13 mouse cellular contexts compared by ENCODE assay signal in the genomic region with DNA sequence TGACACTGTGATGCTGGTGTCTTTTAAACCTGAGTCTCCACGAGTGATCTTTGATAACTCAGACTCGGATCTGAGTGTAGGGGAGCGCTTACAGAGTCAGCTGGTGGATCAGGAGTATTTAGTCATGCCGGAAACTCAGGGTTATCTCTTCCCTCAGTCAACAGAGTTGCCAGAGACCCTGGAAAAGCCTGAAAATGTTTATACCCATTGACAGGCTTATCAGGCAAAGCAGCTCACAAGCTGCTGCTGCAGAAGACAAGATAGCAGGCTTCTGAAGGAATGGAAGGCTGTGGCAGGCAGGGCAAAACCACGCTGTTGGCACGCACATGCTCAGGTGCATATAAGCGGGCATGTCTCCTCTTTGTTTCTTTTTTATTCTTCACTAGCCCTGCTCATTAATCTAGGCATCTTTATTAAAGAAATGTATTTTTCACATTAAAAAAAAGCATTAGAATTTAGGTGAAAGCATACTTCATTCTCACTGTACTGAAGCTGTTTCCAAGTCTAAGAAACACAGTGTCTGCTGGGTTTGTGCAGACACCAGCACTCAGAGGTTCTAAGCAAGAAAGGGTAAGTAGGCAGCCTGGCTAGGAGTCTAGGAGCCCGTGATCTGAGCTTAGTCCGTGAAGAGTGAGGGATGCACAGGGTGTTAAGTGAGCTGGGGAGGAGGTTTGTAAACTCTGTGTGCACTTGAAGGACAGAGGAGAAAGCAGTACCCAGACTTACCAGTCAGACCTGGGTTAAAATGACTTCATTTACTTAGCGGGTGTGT. TPM values are rescaled to one million over a fixed set of nuclear protein-coding genes. Genes with fewer than 3 reads are reported as not detected.
DNase-seq lines count a peak whose midpoint lies in the region; ATAC-seq and TF ChIP-seq lines count a peak whose summit lies in the region.
"Had no signal": no experiment of that assay in that cellular context is flagged by ENCODE, and none has a peak within 500 bp of the region (broad histone marks: within the 10 kb centered on the region; RNA-seq: fewer than 3 reads in every experiment).

No protein-coding gene starts in this region.

- DNase-seq in heart, adult 11 months, result no peak
- peak; percentile 41 for DNase-seq in G1E (ENCODE audit: low spot score)
- DNase-seq in layer of hippocampus, postnatal 14 days (ENCODE audit: low spot score in 2 of 2), result no peak
- DNase-seq in embryo, embryonic 9.5 days (ENCODE audit: extremely low spot score), result no peak
- no peak for DNase-seq in cerebellum, postnatal 10 days
- DNase-seq: gastrocnemius, postnatal 14 days; thymus, postnatal 14 days had no signal

- H3K9ac ChIP-seq in heart, embryonic 13.5 days, result no peak overlapping the region
- H3K9ac ChIP-seq: forebrain, embryonic 12.5 days; midbrain, embryonic 15.5 days had no signal

- no peaks in the 10 kb centered on the region for H3K36me3 ChIP-seq in heart, embryonic 13.5 days
- no peaks in the 10 kb centered on the region for H3K36me3 ChIP-seq in G1E (replicated peaks)
- H3K36me3 ChIP-seq: forebrain, embryonic 12.5 days; midbrain, embryonic 15.5 days had no signal

- H3K4me3 ChIP-seq in heart, embryonic 13.5 days, result peak overlapping the region; percentile 0; the same call in 1 of the 2 replicates
- peak overlapping the region; percentile 55; the same call in 1 of the 2 replicates for H3K4me3 ChIP-seq in G1E (ENCODE audit: low read depth, low read length)
- H3K4me3 ChIP-seq: forebrain, embryonic 12.5 days; midbrain, embryonic 15.5 days had no signal

- H3K27ac ChIP-seq in heart, embryonic 13.5 days (replicated peaks), result peak overlapping the region; percentile 76
- H3K27ac ChIP-seq: forebrain, embryonic 12.5 days; midbrain, embryonic 15.5 days had no signal

- peak; percentile 55 for ATAC-seq in heart, embryonic 13.5 days (ENCODE audit: extremely low read depth, insufficient number of reproducible peaks, low FRiP score, low TSS enrichment)
- peak; percentile 92 for ATAC-seq in G1E (ENCODE audit: extremely low read depth, insufficient number of reproducible peaks, low FRiP score, poor library complexity, severe bottlenecking)
- ATAC-seq in erythroid progenitor cell, adult 5-6 weeks (replicated peaks; ENCODE audit: low FRiP score, poor library complexity, severe bottlenecking), result peak; percentile 91
- peak; percentile 94 for ATAC-seq in megakaryocyte-erythroid progenitor cell, adult 5-6 weeks (replicated peaks; ENCODE audit: low FRiP score, low TSS enrichment, poor library complexity, severe bottlenecking)
- ATAC-seq: inflammation-experienced regulatory T-cells, adult 6 months; midbrain, embryonic 15.5 days had no signal

- peak overlapping the region; percentile 55 for H3K4me2 ChIP-seq in heart, embryonic 13.5 days
- H3K4me2 ChIP-seq: forebrain, embryonic 12.5 days; midbrain, embryonic 15.5 days had no signal

- H3K4me1 ChIP-seq in heart, embryonic 13.5 days, result peaks cover 42% of the 10 kb centered on the region
- H3K4me1 ChIP-seq in G1E (ENCODE audit: insufficient read depth, low read depth, low read length), result peaks cover 22% of the 10 kb centered on the region
- H3K4me1 ChIP-seq: forebrain, embryonic 12.5 days had no signal

- H3K9me3 ChIP-seq in heart, embryonic 13.5 days, result no peaks in the 10 kb centered on the region
- 0 out of 2 replicates have a peak, but pooled peaks cover 3% of the 10 kb centered on the region for H3K9me3 ChIP-seq in G1E (replicated peaks)
- H3K9me3 ChIP-seq: forebrain, embryonic 12.5 days; midbrain, embryonic 15.5 days had no signal

- 18% methylated on average over 10 of the region's 10 CpGs for WGBS in heart, embryonic 13.5 days

- H3K27me3 ChIP-seq in heart, embryonic 13.5 days (replicated peaks), result no peaks in the 10 kb centered on the region
- H3K27me3 ChIP-seq in G1E (ENCODE audit: insufficient read depth, low read length), result no peaks in the 10 kb centered on the region
- H3K27me3 ChIP-seq: forebrain, embryonic 12.5 days; midbrain, embryonic 15.5 days had no signal

- TF ChIP-seq CTCF in G1E (IDR thresholded peaks at IDR 0.05; ENCODE audit: low read depth, low read length), result no peak

RNA-seq across cellular contexts. Expression of a gene that starts 39.4 kb away (rescaled TPM):
- polyA plus RNA-seq in heart, embryonic 13.5 days (2015; fragmentation: Nextera tagmentation; extraction: Ambion mirVana), result 29.3 and 37.8 TPM in 2 replicates
- 36.5 and 75.4 TPM in 2 replicates for total RNA-seq in G1E (2014; fragmentation: Nextera tagmentation)
- total RNA-seq in G1E (2017), result 39.2 and 43.2 TPM in 2 replicates
- 1.0 and 2.0 TPM in 2 replicates for polyA plus RNA-seq in G1E (2012)
- total RNA-seq in erythroid progenitor cell, adult 5-6 weeks (2015; ENCODE audit: low replicate concordance), result 183 and 280 TPM in 2 replicates
- 256 and 270 TPM in 2 replicates for total RNA-seq in erythroid progenitor cell, adult 5-6 weeks (2017; ENCODE audit: low replicate concordance)
- total RNA-seq in megakaryocyte-erythroid progenitor cell, adult 5-6 weeks (2014; fragmentation: Nextera tagmentation), result 32.7 and 48.7 TPM in 2 replicates
- 78.0 and 82.5 TPM in 2 replicates for total RNA-seq in megakaryocyte-erythroid progenitor cell, adult 5-6 weeks (2017)
- 10 to 100 TPM; 21.0 to 22.6 TPM for total RNA-seq in layer of hippocampus, postnatal 14 days (2021)
